Mouse (Mus musculus) brain, embryonic 14.5 days (tissue): ENCODE measurements at regions not wholly inside any gene's neighbourhood (a gene's known extent, or its start where the extent isn't known, plus 50 kb on each side); places are given as distances from the start of the nearest gene placed in this dataset.

Experiments
- CTCF ChIP-seq: fragments of 200-500 bp; IDR thresholded peaks from 2 replicates; pipeline ENCODE4 v1.5.1; 2012; ENCODE audit warnings: inconsistent platforms, mild to moderate bottlenecking, moderate library complexity, borderline replicate concordance; ENCODE audit not compliant: insufficient read depth, insufficient read length; ENCODE audit errors: extremely low read depth
- POLR2A ChIP-seq: fragments of 200-500 bp; IDR thresholded peaks from 2 replicates; pipeline ENCODE4 v1.6.1; 2012; ENCODE audit warnings: mild to moderate bottlenecking, inconsistent platforms, borderline replicate concordance; ENCODE audit not compliant: poor library complexity, insufficient read depth, insufficient read length, severe bottlenecking; ENCODE audit errors: extremely low read depth

DNA sequence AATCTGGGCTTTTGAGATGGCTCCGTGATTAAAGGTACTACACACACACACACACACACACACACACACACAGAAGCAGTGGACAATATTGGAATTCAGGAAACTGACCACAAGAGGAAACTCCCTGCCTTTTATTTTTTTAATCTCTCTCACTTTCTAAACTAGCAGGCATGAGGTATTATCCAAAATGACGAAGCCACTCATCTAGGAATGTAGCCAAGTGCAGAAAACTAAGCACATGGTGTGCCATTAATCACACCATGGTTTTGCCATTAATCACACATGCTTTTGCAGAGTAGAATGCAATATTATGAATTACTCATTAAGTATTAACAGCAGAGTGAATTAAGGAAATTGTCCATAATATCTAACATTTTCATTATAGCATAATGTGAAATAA is 232.8 kb downstream of the Cenpc1 start:
- no peak for TF ChIP-seq CTCF
- no peak for TF ChIP-seq POLR2A
